Mouse (Mus musculus) right cerebral cortex, adult 18-20 months (tissue): ENCODE results near the gene Alkbh1.

Source experiments
- DNase-seq: peaks from one replicate; pipeline ENCODE4 v3.0.0; 2022; ENCODE audit warnings: mixed read lengths

Gene Alkbh1

DNA sequence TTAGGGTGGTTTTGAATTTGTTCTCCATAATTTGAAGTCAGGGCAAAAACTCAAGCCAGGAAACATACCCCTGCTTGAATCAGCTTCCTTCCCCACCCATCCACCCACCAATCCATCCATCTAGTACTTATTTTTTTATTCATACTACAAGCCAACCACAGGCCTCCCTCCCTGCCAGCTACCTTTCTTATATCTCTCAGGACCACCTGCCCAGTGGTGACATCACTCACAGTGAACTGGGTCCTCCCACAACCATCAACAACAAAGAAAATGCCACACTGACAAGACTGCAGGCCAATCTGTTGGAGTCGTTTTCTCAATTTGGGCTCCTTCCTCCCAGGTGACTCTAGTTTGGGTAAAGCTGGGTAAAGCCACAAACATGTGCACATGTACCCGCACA is 64.3 kb downstream of the Alkbh1 start:
- DNase-seq = no peak
